ENCODE assay signal across 8 mouse cellular contexts in genomic region chr13:52222315-52223097, GRCm38 (mm10).
DNase-seq lines count a peak whose midpoint lies in the region; ATAC-seq and TF ChIP-seq lines count a peak whose summit lies in the region.

No protein-coding gene starts in this region.

- no peaks in the 10 kb centered on the region for H3K36me3 ChIP-seq in lung, embryonic 16.5 days (ENCODE audit: control insufficient read depth, insufficient read depth, low read length)

- no peak overlapping the region for H3K4me3 ChIP-seq in gastrocnemius, adult 2 months
- no peak overlapping the region for H3K4me3 ChIP-seq in lung, embryonic 16.5 days (ENCODE audit: low read length)

- no peaks in the 10 kb centered on the region for H3K27me3 ChIP-seq in lung, embryonic 16.5 days (ENCODE audit: control insufficient read depth, insufficient read depth, low read depth, low read length)

- peak overlapping the region; percentile 54 for H3K27ac ChIP-seq in gastrocnemius, adult 2 months
- H3K27ac ChIP-seq in lung, embryonic 16.5 days (ENCODE audit: low read length), result peak overlapping the region; percentile 83

- H3K9me3 ChIP-seq in lung, embryonic 16.5 days (ENCODE audit: control insufficient read depth, low read length), result no peaks in the 10 kb centered on the region

- H3K4me2 ChIP-seq in lung, embryonic 16.5 days (ENCODE audit: low read depth, low read length), result no peak overlapping the region

- peak; percentile 59 for DNase-seq in gastrocnemius, adult 2 months
- no peak for DNase-seq in gastrocnemius, postnatal 36 days
- peak; percentile 52 for DNase-seq in adipocyte (ENCODE audit: low spot score)
- DNase-seq in heart, postnatal 10 days, result peak; percentile 22
- DNase-seq in cerebellum, postnatal 4 days (ENCODE audit: low spot score in 2 of 2), result no peak
- DNase-seq in left cerebral cortex, postnatal 14 days (ENCODE audit: low spot score in 2 of 2), result no peak
- DNase-seq in frontal cortex, adult 2 months (ENCODE audit: extremely low spot score in 1 of 2, low spot score in 1 of 2), result no peak

- 35% methylated on average over 11 of the region's 11 CpGs for WGBS in lung, embryonic 16.5 days

- ATAC-seq in lung, embryonic 16.5 days (ENCODE audit: low read depth), result peak; percentile 88

- H3K4me1 ChIP-seq in lung, embryonic 16.5 days (replicated peaks; ENCODE audit: control insufficient read depth, insufficient read depth, low read length), result peaks cover 14% of the 10 kb centered on the region

- peak overlapping the region; percentile 43 for H3K9ac ChIP-seq in lung, embryonic 16.5 days (ENCODE audit: low read length)

- intact Hi-C loops in gastrocnemius, adult 2 months (cut with DNase I), result loop anchor here (1.0 to 10.0 kb wide), 4 partner anchors 140 to 568 kb away; partner anchors contain the start of gene Secisbp2
- intact Hi-C loops in gastrocnemius, postnatal 36 days (cut with DNase I), result loop anchor here (1.0 kb wide), 1 partner anchor 382 kb away; no protein-coding TSS in a partner anchor
- intact Hi-C loops in heart, postnatal 10 days (cut with DNase I), result loop anchor here (1.0 to 10.0 kb wide), 4 partner anchors 245 to 568 kb away; partner anchors contain the start of gene Secisbp2
- intact Hi-C loops in left cerebral cortex, postnatal 14 days (cut with DNase I), result loop anchor here (1.0 kb wide), 2 partner anchors 377 to 383 kb away; no protein-coding TSS in a partner anchor

- TF ChIP-seq CTCF in gastrocnemius, adult 2 months (IDR thresholded peaks at IDR 0.05), result no peak

Comparison
In these comparisons a context has a peak if more than half of its experiments do, and no peak if none do; other contexts are left out.
1. DNase-seq: peak in gastrocnemius, adult 2 months (single experiment), adipocyte (single experiment) and heart, postnatal 10 days (2 of 2); none in gastrocnemius, postnatal 36 days (0 of 2), cerebellum, postnatal 4 days (0 of 2), left cerebral cortex, postnatal 14 days (0 of 2) and frontal cortex, adult 2 months (0 of 2).